Mouse (Mus musculus) hindbrain, embryonic 11.5 days (tissue): Measurements from ENCODE around the gene BC024978. TPM values are rescaled to one million over a fixed set of nuclear protein-coding genes. Genes with fewer than 3 reads are reported as not detected.

ENCODE experiments used
- ATAC-seq: fragments of 200-750 bp; cut with Nextera tagmentation; 2 replicates; pipeline ENCODE4 v1.8.0; 2017; ENCODE audit warnings: mild to moderate bottlenecking, moderate TSS enrichment, moderate library complexity; ENCODE audit not compliant: low FRiP score
- DNase-seq: peaks from one replicate; pipeline ENCODE4 v3.0.0-alpha.2; 2015; ENCODE audit warnings: low spot score
- H3K27ac ChIP-seq: fragments of 300-500 bp; sonication (generic); 2 replicates; pipeline ENCODE4 v1.5.1; 2014; ENCODE audit warnings: mild to moderate bottlenecking, low read depth, low read length
- H3K27me3 ChIP-seq: fragments of 300-500 bp; sonication (generic); 2 replicates; pipeline ENCODE4 v1.6.1; 2014; ENCODE audit warnings: mild to moderate bottlenecking, low read length, moderate library complexity, mixed read lengths; ENCODE audit not compliant: control insufficient read depth, insufficient read depth
- H3K36me3 ChIP-seq: fragments of 300-500 bp; sonication (generic); 2 replicates; pipeline ENCODE4 v1.6.1; 2014; ENCODE audit warnings: mild to moderate bottlenecking, low read length, moderate library complexity, mixed read lengths; ENCODE audit not compliant: control insufficient read depth, insufficient read depth
- H3K4me1 ChIP-seq: fragments of 300-500 bp; sonication (generic); replicated peaks from 2 replicates; pipeline ENCODE4 v1.6.1; 2014; ENCODE audit warnings: low read length, mixed read lengths; ENCODE audit not compliant: control insufficient read depth, insufficient read depth
- H3K4me2 ChIP-seq: fragments of 300-500 bp; sonication (generic); replicated peaks from 2 replicates; pipeline ENCODE4 v1.6.1; 2014; ENCODE audit warnings: mild to moderate bottlenecking, low read depth, low read length
- H3K4me3 ChIP-seq: fragments of 300-500 bp; sonication (generic); 2 replicates; pipeline ENCODE4 v1.5.1; 2014; ENCODE audit warnings: low read depth, low read length
- H3K9ac ChIP-seq: fragments of 300-500 bp; sonication (generic); 2 replicates; pipeline ENCODE4 v1.6.1; 2014; ENCODE audit warnings: low read depth, low read length
- H3K9me3 ChIP-seq: fragments of 300-500 bp; sonication (generic); 2 replicates; pipeline ENCODE4 v1.6.1; 2016; ENCODE audit warnings: low read length; ENCODE audit not compliant: control insufficient read depth
- WGBS: fragments of 180-500 bp; shearing (Covaris S2); extraction: QIAGEN DNeasy Blood & Tissue Kit; methylation state at CpG from one replicate; pipeline ENCODE4 v1.1.7; 2014; 5-methylcytosine and 5-hydroxymethylcytosine counted together
- polyA plus RNA-seq: library from polyadenylated mRNA; unstranded; fragments of >200 nt; fragmentation: Nextera tagmentation; extraction: Ambion mirVana; gene quantifications from 2 replicates; pipeline ENCODE4 v1.2.1, GENCODE M21; 2014

BC024978 gene
- polyA plus RNA-seq, 1 experiment from 2014 or later = 4.1 TPM

- H3K36me3 ChIP-seq = peaks cover 7% of the 10 kb centered on the region; the same call in 1 of the 2 replicates
- no peak overlapping the region for H3K4me2 ChIP-seq
- WGBS = 85% methylated on average over 5 of the region's 5 CpGs
These were observed 32.7 kb upstream of the BC024978 start for GRCm38 (mm10) chr7:27162780-27163449.

DNA sequence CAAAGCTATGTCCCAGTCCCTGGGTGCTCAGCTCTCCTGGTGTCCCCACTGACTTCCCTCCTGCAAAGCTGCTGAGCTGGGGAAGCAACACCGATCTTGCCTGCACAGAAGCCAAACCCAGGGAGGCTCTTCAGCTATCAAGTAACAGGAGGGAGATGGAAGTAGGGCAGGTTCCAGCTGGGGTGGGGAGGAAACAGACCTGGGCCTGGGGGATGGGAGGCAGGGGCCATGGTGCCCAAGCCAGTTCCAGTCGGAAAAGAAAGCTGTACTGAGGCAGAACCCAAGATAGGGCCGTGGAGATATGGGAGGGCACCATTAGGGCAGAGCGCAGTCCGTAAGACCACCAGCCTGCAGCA is 32.2 kb upstream of the BC024978 start:
- peaks cover 7% of the 10 kb centered on the region; the same call in 1 of the 2 replicates for H3K36me3 ChIP-seq
- no peak for DNase-seq
- no peak overlapping the region for H3K27ac ChIP-seq
- no peaks in the 10 kb centered on the region for H3K27me3 ChIP-seq
- ATAC-seq = no peak
- no peaks in the 10 kb centered on the region for H3K9me3 ChIP-seq
- H3K9ac ChIP-seq = peak overlapping the region; percentile 38; the same call in 1 of the 2 replicates
- H3K4me1 ChIP-seq = peaks cover 22% of the 10 kb centered on the region
- H3K4me2 ChIP-seq = peak overlapping the region; percentile 8; the same call in 1 of the 2 replicates
- 77% methylated on average over 5 of the region's 5 CpGs for whole genome bisulfite sequencing
- H3K4me3 ChIP-seq = no peak overlapping the region

More at GRCm38 (mm10) chr7:27162780-27163449, 32.7 kb upstream of the BC024978 start:
- H3K9ac ChIP-seq = no peak overlapping the region; the same call in 1 of the 2 replicates
- ATAC-seq = no peak
- no peaks in the 10 kb centered on the region for H3K9me3 ChIP-seq
- DNase-seq = no peak
- peaks cover 22% of the 10 kb centered on the region for H3K4me1 ChIP-seq
- H3K27me3 ChIP-seq = no peaks in the 10 kb centered on the region
- H3K27ac ChIP-seq = no peak overlapping the region
- H3K4me3 ChIP-seq = no peak overlapping the region

- no peak overlapping the region for H3K27ac ChIP-seq
- H3K9me3 ChIP-seq = no peaks in the 10 kb centered on the region
- no peaks in the 10 kb centered on the region for H3K27me3 ChIP-seq
- H3K9ac ChIP-seq = peak overlapping the region; percentile 36; the same call in 1 of the 2 replicates
- peak overlapping the region; percentile 65 for H3K4me3 ChIP-seq
- peaks cover 22% of the 10 kb centered on the region for H3K4me1 ChIP-seq
- peaks cover 7% of the 10 kb centered on the region; the same call in 1 of the 2 replicates for H3K36me3 ChIP-seq
- peak overlapping the region; percentile 46 for H3K4me2 ChIP-seq
- 86% methylated on average over 33 of the region's 33 CpGs for WGBS
- ATAC-seq (no peak), DNase-seq (no peak)
These were observed 31.3 kb upstream of the BC024978 start for GRCm38 (mm10) chr7:27164112-27164947.

- peak overlapping the region; percentile 46 for H3K4me2 ChIP-seq
- peaks cover 5% of the 10 kb centered on the region; the same call in 1 of the 2 replicates for H3K36me3 ChIP-seq
- 78% methylated on average over 23 of the region's 23 CpGs for WGBS
- peak overlapping the region; percentile 65 for H3K4me3 ChIP-seq
- no peaks in the 10 kb centered on the region for H3K27me3 ChIP-seq
- peak overlapping the region; percentile 60; the same call in 1 of the 2 replicates for H3K9ac ChIP-seq
- H3K9me3 ChIP-seq = no peaks in the 10 kb centered on the region
- DNase-seq (no peak), ATAC-seq (no peak)
- H3K4me1 ChIP-seq = peaks cover 22% of the 10 kb centered on the region
- no peak overlapping the region for H3K27ac ChIP-seq
These were observed 30.4 kb upstream of the BC024978 start for GRCm38 (mm10) chr7:27165007-27165655.

DNA sequence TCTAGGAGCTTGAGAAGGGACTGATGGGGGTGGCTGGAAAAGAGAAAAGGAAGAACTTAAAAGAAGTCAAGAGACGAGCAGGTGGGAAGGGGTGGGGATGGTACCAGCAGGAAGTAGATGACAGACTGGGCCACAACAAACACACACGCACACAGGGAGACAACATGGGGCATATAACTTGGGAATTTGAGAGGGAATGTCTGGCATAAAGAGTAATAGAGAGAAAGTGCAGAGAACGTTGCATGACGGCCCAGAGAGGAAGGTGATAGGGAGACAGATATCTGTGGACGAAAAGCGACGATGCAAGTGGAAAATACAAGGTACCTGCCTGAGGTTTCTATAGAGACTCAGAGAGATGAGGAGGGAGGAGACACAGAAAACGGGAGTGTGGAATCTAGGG is 29.9 kb upstream of the BC024978 start:
- peak overlapping the region; percentile 98 for H3K27ac ChIP-seq
- WGBS = 6% methylated on average over 8 of the region's 8 CpGs
- H3K4me2 ChIP-seq = peak overlapping the region; percentile 46
- peaks cover 5% of the 10 kb centered on the region; the same call in 1 of the 2 replicates for H3K36me3 ChIP-seq
- DNase-seq (no peak), ATAC-seq (no peak)
- H3K9me3 ChIP-seq = no peaks in the 10 kb centered on the region
- H3K27me3 ChIP-seq = no peaks in the 10 kb centered on the region
- H3K4me1 ChIP-seq = peaks cover 22% of the 10 kb centered on the region
- H3K9ac ChIP-seq = peak overlapping the region; percentile 60
- H3K4me3 ChIP-seq = peak overlapping the region; percentile 65

GRCm38 (mm10) chr7:27166229-27166613 is 29.4 kb upstream of the BC024978 start:
- H3K4me1 ChIP-seq = peaks cover 22% of the 10 kb centered on the region
- peaks cover 5% of the 10 kb centered on the region; the same call in 1 of the 2 replicates for H3K36me3 ChIP-seq
- peak; percentile 89 for DNase-seq
- peak overlapping the region; percentile 65 for H3K4me3 ChIP-seq
- peak overlapping the region; percentile 60 for H3K9ac ChIP-seq
- H3K4me2 ChIP-seq = peak overlapping the region; percentile 46
- H3K27ac ChIP-seq = peak overlapping the region; percentile 98
- H3K27me3 ChIP-seq = no peaks in the 10 kb centered on the region
- ATAC-seq = peak; percentile 78
- WGBS = 0% methylated on average over 24 of the region's 43 CpGs
- H3K9me3 ChIP-seq = no peaks in the 10 kb centered on the region

DNA sequence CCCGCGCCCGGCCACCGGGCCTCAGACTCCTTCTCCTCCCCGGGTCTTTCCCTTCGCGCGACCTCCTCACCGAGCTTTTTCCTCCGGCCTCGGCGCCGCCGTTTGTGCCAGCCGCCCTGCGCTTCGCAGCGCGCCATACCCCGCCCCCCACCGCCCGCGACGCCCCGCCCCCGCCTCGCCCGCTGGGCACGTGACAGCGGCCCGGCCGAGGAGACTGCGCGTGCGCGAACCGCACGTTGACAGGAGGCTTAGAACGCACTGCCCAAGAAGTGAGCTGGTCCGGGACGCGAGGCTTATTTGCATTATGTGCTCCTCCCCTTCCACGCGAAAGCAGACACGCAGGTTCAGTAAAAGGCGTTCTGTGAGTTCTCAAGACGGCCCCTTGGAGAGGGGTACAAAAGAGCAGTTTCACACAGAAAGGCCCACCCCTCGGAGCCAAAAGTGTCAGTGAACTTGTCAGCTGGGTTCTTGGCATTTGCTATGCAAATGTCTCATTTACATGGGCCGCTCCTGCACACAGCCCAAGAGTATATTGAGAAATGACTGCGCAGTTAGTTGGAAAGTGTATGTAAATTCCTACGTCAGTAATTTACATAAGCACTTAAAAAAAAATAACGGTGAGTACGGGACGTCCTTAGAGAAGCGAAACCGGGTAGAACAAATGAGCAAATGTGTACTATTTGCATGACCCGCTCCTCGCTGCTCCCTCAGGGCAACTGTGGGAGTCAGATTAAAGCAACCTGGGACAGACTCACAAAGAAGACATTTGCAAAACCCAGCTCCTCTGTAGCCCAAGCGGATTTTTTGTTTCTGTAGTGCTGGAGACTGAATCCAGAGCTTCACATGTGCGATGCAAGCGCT is 28.7 kb upstream of the BC024978 start, which contains the start of gene Egln2:
Egln2 (minus strand) TSS at position 189 of the 861 bp plus-strand sequence.
- peaks cover 5% of the 10 kb centered on the region; the same call in 1 of the 2 replicates for H3K36me3 ChIP-seq
- peak within 1 kb of the TSS; percentile 65 for H3K4me3 ChIP-seq
- no peaks in the 10 kb centered on the region for H3K9me3 ChIP-seq
- peaks cover 18% of the 10 kb centered on the region for H3K4me1 ChIP-seq
- H3K9ac ChIP-seq = peak within 1 kb of the TSS; percentile 60
- H3K27me3 ChIP-seq = no peaks in the 10 kb centered on the region
- WGBS = 2% methylated on average over 55 of the region's 61 CpGs
- peak within 1 kb of the TSS; percentile 98 for H3K27ac ChIP-seq
- DNase-seq (peak; percentile 95), ATAC-seq (peak; percentile 91)
- H3K4me2 ChIP-seq = peak within 1 kb of the TSS; percentile 46
